Mouse (Mus musculus): Measurements from ENCODE around the gene Gdpd2. TPM values are rescaled to one million over a fixed set of nuclear protein-coding genes. Genes with fewer than 3 reads are reported as not detected.

The Gdpd2 gene
- under 1 TPM; 0.11 to 0.37 TPM for total RNA-seq (2021)
- long read RNA-seq, experiment 1, result 0 reads
- long read RNA-seq, experiment 2, result 0 reads

GRCm38 (mm10) chrX:100729665-100730188 lies at the start of gene Gdpd2:
Gene Gdpd2 (plus strand): TSS chrX:100729873.
- peak; percentile 28 for DNase-seq

GRCm38 (mm10) chrX:100686527-100686926 lies 43.1 kb upstream of the Gdpd2 start:
- no peak for DNase-seq

More at GRCm38 (mm10) chrX:100729665-100730188, at the start of gene Gdpd2:
- intact Hi-C loops (cut with DNase I; ENCODE audit: low total_unique reads), result no loop called here

GRCm38 (mm10) chrX:100687360-100688032 lies 42.2 kb upstream of the Gdpd2 start:
- intact Hi-C loops (cut with DNase I; ENCODE audit: low total_unique reads), result no loop called here
- no peak for DNase-seq

More at GRCm38 (mm10) chrX:100686527-100686926, 43.1 kb upstream of the Gdpd2 start:
- intact Hi-C loops (cut with DNase I; ENCODE audit: low total_unique reads), result no loop called here

GRCm38 (mm10) chrX:100688033-100688370 lies 41.7 kb upstream of the Gdpd2 start:
- intact Hi-C loops (cut with DNase I; ENCODE audit: low total_unique reads), result no loop called here
- DNase-seq, result no peak

- no peak for DNase-seq
- intact Hi-C loops (cut with DNase I; ENCODE audit: low total_unique reads), result no loop called here
Measured at GRCm38 (mm10) chrX:100696776-100697175, 32.9 kb upstream of the Gdpd2 start.

GRCm38 (mm10) chrX:100708032-100708431 lies 21.6 kb upstream of the Gdpd2 start:
- intact Hi-C loops (cut with DNase I; ENCODE audit: low total_unique reads), result no loop called here
- no peak for DNase-seq

GRCm38 (mm10) chrX:100716173-100716572 lies 13.5 kb upstream of the Gdpd2 start:
- no peak for DNase-seq
- intact Hi-C loops (cut with DNase I; ENCODE audit: low total_unique reads), result no loop called here

- peak; percentile 30 for DNase-seq
- intact Hi-C loops (cut with DNase I; ENCODE audit: low total_unique reads), result no loop called here
Measured at GRCm38 (mm10) chrX:100728947-100729346, 726 bp upstream of the Gdpd2 start.

- no peak for DNase-seq
- intact Hi-C loops (cut with DNase I; ENCODE audit: low total_unique reads), result no loop called here
Measured at GRCm38 (mm10) chrX:100730266-100730665, 593 bp downstream of the Gdpd2 start.

- DNase-seq, result no peak
- intact Hi-C loops (cut with DNase I; ENCODE audit: low total_unique reads), result no loop called here
Measured at GRCm38 (mm10) chrX:100734359-100734758, 4.7 kb downstream of the Gdpd2 start.

- DNase-seq, result peak; percentile 67
- intact Hi-C loops (cut with DNase I; ENCODE audit: low total_unique reads), result no loop called here
Measured at GRCm38 (mm10) chrX:100738918-100739317, 9.2 kb downstream of the Gdpd2 start.

- intact Hi-C loops (cut with DNase I; ENCODE audit: low total_unique reads), result no loop called here
- DNase-seq, result no peak
Measured at GRCm38 (mm10) chrX:100739443-100739842, 9.8 kb downstream of the Gdpd2 start.

- intact Hi-C loops (cut with DNase I; ENCODE audit: low total_unique reads), result loop anchor here (10.0 kb wide), 1 partner anchor 216 kb away; the partner anchor contains the start of gene Dgat2l6
- DNase-seq, result no peak
Measured at GRCm38 (mm10) chrX:100740785-100741184, 11.1 kb downstream of the Gdpd2 start.

GRCm38 (mm10) chrX:100741940-100742339 lies 12.3 kb downstream of the Gdpd2 start:
- intact Hi-C loops (cut with DNase I; ENCODE audit: low total_unique reads), result loop anchor here (10.0 kb wide), 1 partner anchor 217 kb away; the partner anchor contains the start of gene Dgat2l6
- DNase-seq, result peak; percentile 51

GRCm38 (mm10) chrX:100765855-100766254 lies 36.2 kb downstream of the Gdpd2 start:
- DNase-seq, result no peak
- intact Hi-C loops (cut with DNase I; ENCODE audit: low total_unique reads), result no loop called here

- DNase-seq, result no peak
- intact Hi-C loops (cut with DNase I; ENCODE audit: low total_unique reads), result no loop called here
Measured at GRCm38 (mm10) chrX:100767181-100767884, 37.7 kb downstream of the Gdpd2 start, which contains the start of gene Dlg3. Gene Dlg3 (plus strand): TSS chrX:100767722.

- no peak for DNase-seq
- intact Hi-C loops (cut with DNase I; ENCODE audit: low total_unique reads), result no loop called here
Measured at GRCm38 (mm10) chrX:100767885-100768626, 38.4 kb downstream of the Gdpd2 start.

GRCm38 (mm10) chrX:100769281-100769680 lies 39.6 kb downstream of the Gdpd2 start:
- intact Hi-C loops (cut with DNase I; ENCODE audit: low total_unique reads), result no loop called here
- DNase-seq, result no peak

- DNase-seq, result peak; percentile 63
- intact Hi-C loops (cut with DNase I; ENCODE audit: low total_unique reads), result loop anchor here (10.0 kb wide), 1 partner anchor 170 kb away; no protein-coding TSS in a partner anchor
Measured at GRCm38 (mm10) chrX:100774341-100774811, 44.7 kb downstream of the Gdpd2 start.

- intact Hi-C loops (cut with DNase I; ENCODE audit: low total_unique reads), result loop anchor here (10.0 kb wide), 1 partner anchor 169 kb away; no protein-coding TSS in a partner anchor
- no peak for DNase-seq
Measured at GRCm38 (mm10) chrX:100775405-100775804, 45.7 kb downstream of the Gdpd2 start.

Measured in gastrocnemius, postnatal 14 days (tissue).